Mouse (Mus musculus): ENCODE results near the gene Nfic. TPM values are rescaled to one million over a fixed set of nuclear protein-coding genes. Genes with fewer than 3 reads are reported as not detected.

The Nfic gene
- polyA plus RNA-seq, 1 experiment from 2014 or later, result 24.5 TPM

DNA sequence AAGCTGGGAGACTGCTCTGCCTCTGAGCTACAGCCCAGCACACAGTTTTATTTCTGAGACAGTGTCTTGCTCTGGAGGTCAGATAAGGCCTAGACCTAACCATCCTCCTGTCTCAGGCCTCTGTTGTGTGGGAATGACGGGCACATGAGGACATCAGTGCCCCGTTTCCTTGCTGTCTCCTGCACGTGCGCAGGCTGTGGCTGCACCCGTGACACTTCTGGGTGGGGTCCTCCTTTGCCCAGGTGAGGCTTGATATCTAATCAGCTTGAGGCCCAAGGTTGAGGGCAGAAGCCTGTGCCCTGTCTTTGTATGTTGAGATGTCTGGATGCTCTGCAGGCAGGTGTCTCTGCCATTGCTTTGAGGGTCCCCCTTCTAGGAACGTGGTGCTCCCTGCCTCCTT, 63.2 kb downstream of the Nfic start:
- Histone ChIP-seq H3K9me3 (ENCODE audit: control insufficient read depth, low read length) (no peaks in the 10 kb centered on the region), H3K9ac (ENCODE audit: low read depth, low read length) (no peak overlapping the region), H3K4me1 (ENCODE audit: control insufficient read depth, insufficient read depth, low read depth, low read length) (peaks cover 23% of the 10 kb centered on the region), H3K36me3 (ENCODE audit: control insufficient read depth, insufficient read depth, low read length) (peaks cover 16% of the 10 kb centered on the region), H3K27me3 (replicated peaks; ENCODE audit: control insufficient read depth, insufficient read depth, low read length) (no peaks in the 10 kb centered on the region), H3K27ac (ENCODE audit: low read depth, low read length) (no peak overlapping the region), H3K4me2 (ENCODE audit: low read length) (no peak overlapping the region), H3K4me3 (ENCODE audit: low read length) (no peak overlapping the region)
- WGBS, result 95% methylated on average over 6 of the region's 6 CpGs
- no peak for ATAC-seq

DNA sequence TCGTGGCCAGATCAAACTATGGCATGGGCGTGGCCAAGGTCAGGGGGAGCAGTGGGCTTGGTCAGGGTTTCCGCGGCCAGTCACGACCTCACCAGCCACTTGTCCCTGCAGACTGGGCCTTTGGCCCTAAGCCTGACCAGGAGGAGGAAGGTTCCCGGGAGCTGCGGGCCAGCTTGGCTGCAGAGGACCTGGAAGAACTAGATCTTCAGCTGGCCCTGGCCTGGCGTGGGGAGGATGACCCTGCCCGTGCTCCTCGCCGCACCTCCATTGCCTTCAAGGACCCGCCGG, 64.8 kb downstream of the Nfic start:
- no peaks in the 10 kb centered on the region for H3K27me3 ChIP-seq (replicated peaks; ENCODE audit: control insufficient read depth, insufficient read depth, low read length)
- peaks cover 29% of the 10 kb centered on the region for H3K36me3 ChIP-seq (ENCODE audit: control insufficient read depth, insufficient read depth, low read length)
- H3K4me3 ChIP-seq (ENCODE audit: low read length), result no peak overlapping the region
- no peak overlapping the region; the same call in 1 of the 2 replicates for H3K9ac ChIP-seq (ENCODE audit: low read depth, low read length)
- H3K9me3 ChIP-seq (ENCODE audit: control insufficient read depth, low read length), result no peaks in the 10 kb centered on the region
- no peak overlapping the region for H3K4me2 ChIP-seq (ENCODE audit: low read length)
- WGBS, result 89% methylated on average over 13 of the region's 13 CpGs
- H3K4me1 ChIP-seq (ENCODE audit: control insufficient read depth, insufficient read depth, low read depth, low read length), result peaks cover 18% of the 10 kb centered on the region
- no peak for ATAC-seq
- no peak overlapping the region for H3K27ac ChIP-seq (ENCODE audit: low read depth, low read length)

DNA sequence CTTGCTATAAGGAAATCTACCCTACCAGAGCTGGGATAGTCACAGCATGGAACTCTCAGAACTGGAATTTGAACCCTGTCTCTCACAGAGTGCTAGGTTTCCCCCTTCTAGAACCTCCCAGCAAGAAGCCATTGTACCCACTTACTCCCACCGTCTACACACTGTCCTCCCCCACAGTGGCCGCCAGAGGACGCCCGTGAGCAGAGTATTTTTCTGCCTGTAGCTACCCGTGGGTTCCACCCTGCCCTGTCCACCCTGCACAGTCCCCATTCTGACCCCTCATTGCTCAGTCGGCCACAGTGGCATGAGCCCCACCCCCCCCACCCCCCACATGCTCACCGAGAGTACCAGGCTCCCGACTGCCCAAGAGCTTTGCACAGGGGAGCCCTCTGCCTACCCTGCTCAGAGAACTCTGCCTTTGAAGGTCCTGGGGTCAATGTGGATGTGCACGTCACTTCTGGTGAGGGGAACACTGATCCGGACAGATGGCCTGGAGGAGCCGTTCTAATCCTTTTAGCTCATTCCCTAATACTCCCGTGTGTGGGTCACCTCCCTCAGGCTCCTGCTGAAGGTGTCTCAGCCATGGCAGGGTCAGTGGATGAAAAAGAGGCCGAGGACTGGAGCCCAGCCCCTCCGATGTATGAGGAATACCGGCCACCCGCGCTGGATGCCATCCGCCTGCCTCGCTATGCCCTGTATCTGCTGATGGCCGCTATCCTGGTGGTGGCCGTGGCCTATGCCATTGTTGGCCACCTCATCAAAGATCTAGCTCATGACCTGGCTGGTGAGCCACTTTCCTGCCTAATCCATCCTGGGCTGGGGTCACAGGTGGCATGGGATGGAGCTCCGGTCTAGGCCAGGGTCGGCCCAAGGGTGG, 65.4 kb downstream of the Nfic start:
- Histone ChIP-seq H3K4me2 (ENCODE audit: low read length) (no peak overlapping the region), H3K9ac (ENCODE audit: low read depth, low read length) (peak overlapping the region; percentile 35; the same call in 1 of the 2 replicates), H3K36me3 (ENCODE audit: control insufficient read depth, insufficient read depth, low read length) (peaks cover 29% of the 10 kb centered on the region), H3K9me3 (ENCODE audit: control insufficient read depth, low read length) (no peaks in the 10 kb centered on the region), H3K4me1 (ENCODE audit: control insufficient read depth, insufficient read depth, low read depth, low read length) (peaks cover 24% of the 10 kb centered on the region), H3K27me3 (replicated peaks; ENCODE audit: control insufficient read depth, insufficient read depth, low read length) (no peaks in the 10 kb centered on the region), H3K4me3 (ENCODE audit: low read length) (no peak overlapping the region), H3K27ac (ENCODE audit: low read depth, low read length) (peak overlapping the region; percentile 48)
- WGBS, result 60% methylated on average over 23 of the region's 23 CpGs
- ATAC-seq, result peak; percentile 55; the same call in 1 of the 2 replicates

GRCm38 (mm10) chr10:81389373-81389772, 66.1 kb downstream of the Nfic start:
- Histone ChIP-seq H3K27ac (ENCODE audit: low read depth, low read length) (no peak overlapping the region; the same call in 1 of the 2 replicates), H3K9me3 (ENCODE audit: control insufficient read depth, low read length) (no peaks in the 10 kb centered on the region), H3K36me3 (ENCODE audit: control insufficient read depth, insufficient read depth, low read length) (peaks cover 29% of the 10 kb centered on the region), H3K4me1 (ENCODE audit: control insufficient read depth, insufficient read depth, low read depth, low read length) (peaks cover 26% of the 10 kb centered on the region), H3K27me3 (replicated peaks; ENCODE audit: control insufficient read depth, insufficient read depth, low read length) (no peaks in the 10 kb centered on the region), H3K9ac (ENCODE audit: low read depth, low read length) (no peak overlapping the region), H3K4me2 (ENCODE audit: low read length) (no peak overlapping the region), H3K4me3 (ENCODE audit: low read length) (no peak overlapping the region)
- ATAC-seq, result no peak
- WGBS, result 36% methylated on average over 3 of the region's 3 CpGs

DNA sequence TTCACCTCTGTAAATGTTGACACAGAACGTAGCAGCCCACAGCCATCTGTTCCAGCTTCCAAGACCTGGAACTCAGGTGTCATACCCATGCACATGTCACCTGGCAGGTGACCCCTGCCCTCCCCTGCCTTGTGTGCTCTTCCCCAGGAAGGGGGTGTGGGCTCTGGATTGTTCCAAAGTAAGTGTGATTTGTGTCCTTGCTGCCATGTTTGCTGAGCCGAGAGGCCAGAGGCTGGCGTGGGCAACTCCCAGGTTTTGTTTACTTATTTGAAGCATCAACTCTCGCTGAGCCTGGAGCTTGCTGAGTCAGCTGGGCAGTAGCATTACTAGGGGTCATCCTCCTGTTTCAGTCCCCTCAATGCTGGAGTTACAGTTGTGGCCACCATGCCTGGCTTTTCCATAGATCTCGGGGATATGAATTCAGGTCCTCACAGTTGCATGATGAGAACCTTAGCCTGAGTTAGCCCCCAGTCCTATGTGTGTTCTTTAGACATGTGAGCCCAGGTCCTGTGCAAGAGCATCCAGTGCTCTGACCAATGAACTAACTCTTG, 66.9 kb downstream of the Nfic start, which contains the start of gene Gm48552:
Gene Gm48552 (plus strand): TSS at position 501 of the 551 bp plus-strand sequence.
- H3K27ac ChIP-seq (ENCODE audit: low read depth, low read length), result peak within 1 kb of the TSS; percentile 48; the same call in 1 of the 2 replicates
- no peak for ATAC-seq
- H3K4me1 ChIP-seq (ENCODE audit: control insufficient read depth, insufficient read depth, low read depth, low read length), result peaks cover 24% of the 10 kb centered on the region
- 86% methylated on average over 5 of the region's 5 CpGs for WGBS
- H3K4me3 ChIP-seq (ENCODE audit: low read length), result no peak within 1 kb of the TSS
- no peaks in the 10 kb centered on the region for H3K27me3 ChIP-seq (replicated peaks; ENCODE audit: control insufficient read depth, insufficient read depth, low read length)
- H3K9ac ChIP-seq (ENCODE audit: low read depth, low read length), result no peak within 1 kb of the TSS
- H3K36me3 ChIP-seq (ENCODE audit: control insufficient read depth, insufficient read depth, low read length), result peaks cover 29% of the 10 kb centered on the region
- no peaks in the 10 kb centered on the region for H3K9me3 ChIP-seq (ENCODE audit: control insufficient read depth, low read length)
- H3K4me2 ChIP-seq (ENCODE audit: low read length), result no peak within 1 kb of the TSS

- no peaks in the 10 kb centered on the region for H3K9me3 ChIP-seq (ENCODE audit: control insufficient read depth, low read length)
- H3K4me3 ChIP-seq (ENCODE audit: low read length), result no peak overlapping the region; the same call in 1 of the 2 replicates
- no peak overlapping the region for H3K4me2 ChIP-seq (ENCODE audit: low read length)
- H3K27ac ChIP-seq (ENCODE audit: low read depth, low read length), result no peak overlapping the region
- H3K27me3 ChIP-seq (replicated peaks; ENCODE audit: control insufficient read depth, insufficient read depth, low read length), result no peaks in the 10 kb centered on the region
- WGBS, result 96% methylated on average over 18 of the region's 20 CpGs
- H3K36me3 ChIP-seq (ENCODE audit: control insufficient read depth, insufficient read depth, low read length), result peaks cover 29% of the 10 kb centered on the region
- ATAC-seq, result no peak
- peaks cover 19% of the 10 kb centered on the region for H3K4me1 ChIP-seq (ENCODE audit: control insufficient read depth, insufficient read depth, low read depth, low read length)
- no peak overlapping the region for H3K9ac ChIP-seq (ENCODE audit: low read depth, low read length)
Measured at GRCm38 (mm10) chr10:81387716-81388115, 67.7 kb downstream of the Nfic start.

GRCm38 (mm10) chr10:81385603-81386306, 69.7 kb downstream of the Nfic start:
- H3K27ac ChIP-seq (ENCODE audit: low read depth, low read length), result no peak overlapping the region
- 82% methylated on average over 22 of the region's 22 CpGs for WGBS
- H3K4me1 ChIP-seq (ENCODE audit: control insufficient read depth, insufficient read depth, low read depth, low read length), result peaks cover 19% of the 10 kb centered on the region
- H3K4me2 ChIP-seq (ENCODE audit: low read length), result peak overlapping the region; percentile 95
- H3K27me3 ChIP-seq (replicated peaks; ENCODE audit: control insufficient read depth, insufficient read depth, low read length), result no peaks in the 10 kb centered on the region
- H3K9ac ChIP-seq (ENCODE audit: low read depth, low read length), result no peak overlapping the region
- H3K36me3 ChIP-seq (ENCODE audit: control insufficient read depth, insufficient read depth, low read length), result peaks cover 29% of the 10 kb centered on the region
- H3K4me3 ChIP-seq (ENCODE audit: low read length), result no peak overlapping the region
- ATAC-seq, result no peak
- no peaks in the 10 kb centered on the region for H3K9me3 ChIP-seq (ENCODE audit: control insufficient read depth, low read length)

GRCm38 (mm10) chr10:81384605-81384982, 70.8 kb downstream of the Nfic start:
- no peaks in the 10 kb centered on the region for H3K9me3 ChIP-seq (ENCODE audit: control insufficient read depth, low read length)
- H3K27me3 ChIP-seq (replicated peaks; ENCODE audit: control insufficient read depth, insufficient read depth, low read length), result no peaks in the 10 kb centered on the region
- under 1% methylated on average over 19 of the region's 19 CpGs for WGBS
- H3K27ac ChIP-seq (ENCODE audit: low read depth, low read length), result peak overlapping the region; percentile 84
- H3K4me3 ChIP-seq (ENCODE audit: low read length), result peak overlapping the region; percentile 92
- peaks cover 26% of the 10 kb centered on the region for H3K36me3 ChIP-seq (ENCODE audit: control insufficient read depth, insufficient read depth, low read length)
- H3K9ac ChIP-seq (ENCODE audit: low read depth, low read length), result peak overlapping the region; percentile 80
- ATAC-seq, result peak; percentile 26
- H3K4me2 ChIP-seq (ENCODE audit: low read length), result peak overlapping the region; percentile 95
- peaks cover 12% of the 10 kb centered on the region for H3K4me1 ChIP-seq (ENCODE audit: control insufficient read depth, insufficient read depth, low read depth, low read length)
